Mouse (Mus musculus) MEL (cell line): Measurements from ENCODE around the gene Acacb.

ENCODE experiments used
- CHD2 ChIP-seq: IDR thresholded peaks from 2 replicates; pipeline ENCODE4 v1.6.1; 2011; ENCODE audit warnings: low read length, improper control_type of control experiment
- CTCF ChIP-seq, 3 experiments: IDR thresholded peaks in 2 of 3; conservative IDR thresholded peaks in 1 of 3; 2 replicates each; pipeline ENCODE4 v1.5.1; 2011 to 2012; ENCODE audit warnings: low read length in 3 of 3, low read depth in 2 of 3, mild to moderate bottlenecking in 2 of 3, improper control_type of control experiment in 1 of 3, inconsistent platforms in 1 of 3, mixed read lengths in 1 of 3, moderate library complexity in 1 of 3; ENCODE audit not compliant: control insufficient read depth in 1 of 3, insufficient read depth in 1 of 3, poor library complexity in 1 of 3, severe bottlenecking in 1 of 3
- EP300 ChIP-seq, 2 experiments: IDR thresholded peaks; 2 replicates each; pipeline ENCODE4 v1.6.1; 2011; ENCODE audit warnings: improper control_type of control experiment in 2 of 2, low read length in 2 of 2, low read depth in 1 of 2, mild to moderate bottlenecking in 1 of 2
- JUND ChIP-seq: IDR thresholded peaks from 2 replicates; pipeline ENCODE4 v1.6.1; 2011; ENCODE audit warnings: low read depth, mild to moderate bottlenecking, improper control_type of control experiment, low read length
- MYC ChIP-seq: IDR thresholded peaks from 2 replicates; pipeline ENCODE4 v1.6.1; 2011; ENCODE audit warnings: low read depth, mild to moderate bottlenecking, low read length, improper control_type of control experiment, moderate library complexity
- POLR2A ChIP-seq, 2 experiments: IDR thresholded peaks; 2 replicates each; pipeline ENCODE4 v1.6.1; 2011 to 2012; ENCODE audit warnings: low read length in 2 of 2, mild to moderate bottlenecking in 2 of 2, control low read depth in 1 of 2, improper control_type of control experiment in 1 of 2, low read depth in 1 of 2, moderate library complexity in 1 of 2; ENCODE audit not compliant: control insufficient read depth in 1 of 2, insufficient read depth in 1 of 2, poor library complexity in 1 of 2
- POLR2AphosphoS5 ChIP-seq: IDR thresholded peaks from 2 replicates; pipeline ENCODE4 v1.6.1; 2012; ENCODE audit warnings: low read depth, borderline replicate concordance, mild to moderate bottlenecking, inconsistent platforms, low read length, moderate library complexity, mixed read lengths
- RAD21 ChIP-seq: IDR thresholded peaks from 2 replicates; pipeline ENCODE4 v1.6.1; 2011; ENCODE audit warnings: mild to moderate bottlenecking, low read depth, low read length, improper control_type of control experiment
- TCF12 ChIP-seq: IDR thresholded peaks from 2 replicates; pipeline ENCODE4 v1.6.1; 2014; ENCODE audit warnings: low read depth, mild to moderate bottlenecking, inconsistent platforms, low read length, improper control_type of control experiment, moderate library complexity
- UBTF ChIP-seq: IDR thresholded peaks from 2 replicates; pipeline ENCODE4 v1.6.1; 2012; ENCODE audit warnings: low read depth, mild to moderate bottlenecking, inconsistent platforms, low read length, improper control_type of control experiment, moderate library complexity, borderline replicate concordance; ENCODE audit not compliant: insufficient read depth
- ZKSCAN1 ChIP-seq: IDR thresholded peaks from 2 replicates; pipeline ENCODE4 v1.6.1; 2012; ENCODE audit warnings: low read depth, mild to moderate bottlenecking, inconsistent platforms, low read length, improper control_type of control experiment, moderate library complexity
- ZMIZ1 ChIP-seq: IDR thresholded peaks from 2 replicates; pipeline ENCODE4 v1.6.1; 2012; ENCODE audit warnings: low read depth, mild to moderate bottlenecking, inconsistent platforms, low read length, improper control_type of control experiment, moderate library complexity
- ZNF384 ChIP-seq: IDR thresholded peaks from 2 replicates; pipeline ENCODE4 v1.6.1; 2012; ENCODE audit warnings: low read depth, mild to moderate bottlenecking, inconsistent platforms, low read length, improper control_type of control experiment

GRCm38 (mm10) chr5:114102807-114103206, 43.5 kb upstream of the Acacb start:
- TF ChIP-seq CTCF (IDR thresholded peaks at IDR 0.05 in 2 of 3, conservative IDR thresholded peaks at IDR 0.05 in 1 of 3; ENCODE audit: control insufficient read depth in 1 of 3, insufficient read depth in 1 of 3, low read depth in 2 of 3, low read length in 3 of 3, poor library complexity in 1 of 3, severe bottlenecking in 1 of 3), result no peak
- TF ChIP-seq TCF12, result no peak
- TF ChIP-seq ZKSCAN1, result no peak
- no peak for TF ChIP-seq EP300 (IDR thresholded peaks at IDR 0.05; ENCODE audit: low read depth in 1 of 2, low read length in 2 of 2)
- no peak for TF ChIP-seq UBTF
- TF ChIP-seq POLR2A (IDR thresholded peaks at IDR 0.05; ENCODE audit: control insufficient read depth in 1 of 2, insufficient read depth in 1 of 2, low read depth in 1 of 2, low read length in 2 of 2, poor library complexity in 1 of 2), result no peak
- TF ChIP-seq RAD21, result no peak
- TF ChIP-seq ZNF384, result no peak
- TF ChIP-seq MYC, result no peak
- no peak for TF ChIP-seq JUND
- TF ChIP-seq CHD2, result no peak
- TF ChIP-seq POLR2AphosphoS5, result no peak
- no peak for TF ChIP-seq ZMIZ1
